Mouse (Mus musculus) G1E (cell line): ENCODE results near the gene Sbno2.
"Not testable (repeated sequence)": the region's sequence is repeated elsewhere in the genome, so short reads cannot be mapped to it uniquely, and the experiment has no call there.

Source experiments
- CTCF ChIP-seq: IDR thresholded peaks from 2 replicates; pipeline ENCODE4 v1.5.1; 2012; ENCODE audit warnings: low read depth, low read length, inconsistent platforms, mixed read lengths
- GATA1 ChIP-seq: IDR thresholded peaks from 2 replicates; pipeline ENCODE4 v1.6.1; 2012; ENCODE audit warnings: borderline replicate concordance, low read length, inconsistent platforms, mixed read lengths
- POLR2AphosphoS5 ChIP-seq: IDR thresholded peaks from 2 replicates; pipeline ENCODE4 v1.6.1; 2012; ENCODE audit warnings: low read depth, low read length, inconsistent platforms; ENCODE audit not compliant: insufficient replicate concordance

DNA sequence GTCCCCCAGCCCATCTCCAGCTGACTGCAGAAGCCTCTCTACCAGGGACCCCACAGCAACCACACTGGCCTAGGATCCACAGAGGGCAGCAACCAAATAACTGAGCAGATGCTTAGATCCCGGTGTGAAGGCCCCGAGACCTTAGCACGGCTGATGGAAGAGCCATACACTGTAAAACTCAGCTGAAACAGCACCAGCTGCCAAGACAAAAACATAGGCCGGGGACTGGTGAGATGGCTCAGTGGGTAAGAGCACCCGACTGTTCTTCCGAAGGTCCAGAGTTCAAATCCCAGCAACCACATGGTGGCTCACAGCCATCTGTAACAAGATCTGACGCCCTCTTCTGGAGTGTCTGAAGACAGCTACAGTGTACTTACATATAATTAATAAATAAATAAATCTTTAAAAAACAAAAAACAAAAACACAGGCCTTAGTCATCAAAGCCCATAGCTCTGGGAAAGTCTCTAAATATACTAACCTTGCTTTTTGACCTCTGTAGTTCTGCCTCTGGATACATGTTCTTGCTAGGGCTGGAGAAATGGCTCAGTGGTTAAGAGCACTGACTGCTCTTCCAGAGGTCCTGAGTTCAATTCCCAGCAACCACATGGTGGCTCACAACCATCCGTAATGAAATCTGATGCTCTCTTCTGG lies 63.8 kb downstream of the Sbno2 start:
- not testable (repeated sequence) for TF ChIP-seq POLR2AphosphoS5, GATA1, CTCF
